Mouse (Mus musculus) large intestine, adult 2 months (tissue): ENCODE data around the gene Gal3st2b. TPM values are rescaled to one million over a fixed set of nuclear protein-coding genes. Genes with fewer than 3 reads are reported as not detected.
"Not testable (repeated sequence)": the region's sequence is repeated elsewhere in the genome, so short reads cannot be mapped to it uniquely, and the experiment has no call there.

ENCODE experiments used
- DNase-seq: peaks from one replicate; pipeline ENCODE4 v3.0.0-alpha.2; 2012; ENCODE audit warnings: low read depth, low spot score
- WGBS: fragments of 180-500 bp; shearing (Covaris S2); methylation state at CpG from one replicate; pipeline ENCODE4 v1.1.7; 2018; 5-methylcytosine and 5-hydroxymethylcytosine counted together
- polyA plus RNA-seq: library from polyadenylated mRNA; depleted of rRNA; stranded (reverse); fragments of >200 nt; gene quantifications from 2 replicates; pipeline ENCODE4 v1.2.3, GENCODE M21; 2012; rRNA removed

The Gal3st2b gene
- 28.3 and 73.6 TPM in 2 replicates for polyA plus RNA-seq

DNA sequence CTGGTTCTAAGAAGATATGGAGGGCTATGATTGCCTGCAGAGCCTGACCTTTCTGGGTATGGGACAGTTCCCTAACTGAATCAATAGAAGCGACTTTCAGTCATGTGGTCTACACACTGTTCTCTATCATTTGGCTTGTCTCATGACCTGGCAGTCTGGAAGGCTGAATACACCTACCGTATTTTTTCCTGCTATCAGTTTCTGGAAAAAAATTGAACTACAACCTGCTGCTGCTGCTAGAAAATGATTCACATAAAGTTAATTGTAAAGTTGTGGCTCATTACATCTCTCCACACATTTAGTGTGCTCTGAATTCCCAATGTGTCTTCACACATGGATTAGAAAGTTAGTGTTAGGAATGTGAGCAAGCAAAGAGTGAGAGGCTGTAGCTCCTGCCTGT lies at the start of gene Gal3st2b:
Gal3st2b (plus strand) TSS at position 301 of the 400 bp plus-strand sequence.
- DNase-seq, result not testable (repeated sequence)
- WGBS, result 74% methylated on average over 2 of the region's 2 CpGs

DNA sequence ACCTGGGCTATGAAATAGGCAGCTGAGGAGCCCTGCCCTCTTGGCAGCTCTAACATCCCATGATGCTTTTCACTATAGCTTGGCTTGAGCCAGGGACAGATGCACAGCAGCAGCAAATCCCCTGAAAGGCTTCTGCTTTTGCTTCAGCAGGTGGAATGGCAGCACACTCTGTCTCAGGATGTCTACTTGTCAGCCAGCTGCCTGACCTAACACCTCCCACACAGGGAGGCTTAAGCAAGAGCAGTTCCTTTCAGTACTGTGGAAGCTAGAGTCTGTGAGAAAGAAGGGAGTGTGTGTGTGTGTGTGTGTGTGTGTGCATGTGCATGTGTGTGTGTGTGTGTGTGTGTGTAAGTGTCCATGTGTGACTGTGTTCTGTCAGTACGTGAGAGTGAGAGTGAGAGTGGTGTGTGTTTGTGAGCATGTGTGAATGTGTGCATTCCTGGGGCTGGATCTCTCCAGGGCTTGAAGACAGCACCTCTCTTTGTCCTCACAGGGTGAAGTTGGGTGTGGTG lies 46.5 kb upstream of the Gal3st2b start:
- not testable (repeated sequence) for DNase-seq
- WGBS, result 56% methylated on average over 1 of the region's 1 CpGs

DNA sequence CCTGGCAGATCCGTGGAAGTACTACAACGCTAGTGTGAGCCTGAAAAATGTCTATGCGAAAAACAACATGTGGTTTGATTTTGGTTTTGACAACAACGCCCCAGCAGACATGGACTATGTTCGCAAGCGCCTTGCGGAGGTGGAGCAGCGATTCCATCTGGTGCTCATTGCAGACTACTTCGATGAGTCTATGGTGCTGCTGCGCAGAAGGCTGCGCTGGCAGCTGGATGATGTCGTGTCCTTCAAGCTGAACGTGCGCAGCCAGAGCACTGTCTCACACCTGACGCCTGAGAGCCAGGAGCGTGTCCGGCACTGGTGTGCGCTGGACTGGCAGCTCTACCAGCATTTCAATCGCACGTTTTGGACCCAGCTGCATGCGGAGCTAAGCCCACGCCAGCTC lies 43.7 kb upstream of the Gal3st2b start:
- 93% methylated on average over 16 of the region's 22 CpGs for WGBS
- DNase-seq, result not testable (repeated sequence)

DNA sequence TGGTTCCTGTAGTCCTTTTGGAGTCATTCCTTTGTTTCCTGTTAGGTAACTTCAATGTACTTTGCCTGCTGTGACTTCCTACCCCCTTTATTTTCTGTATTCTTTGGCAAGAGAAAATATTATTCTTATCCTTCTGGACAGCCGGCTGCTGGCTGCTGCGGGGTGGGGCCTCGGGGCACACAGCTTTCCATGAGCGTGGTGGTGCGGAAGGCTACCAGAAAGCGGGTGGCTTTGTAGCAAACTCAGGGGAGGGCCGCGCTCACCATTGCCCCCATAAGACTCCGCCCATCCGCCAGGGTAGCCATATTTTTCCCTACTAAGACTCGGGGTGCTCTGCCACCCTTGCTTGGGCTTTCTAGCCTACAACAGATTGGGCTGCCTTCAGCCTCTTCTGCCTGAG lies 36.3 kb upstream of the Gal3st2b start:
- no CpG with 5 or more reads among the region's 11 CpGs for WGBS
- not testable (repeated sequence) for DNase-seq

DNA sequence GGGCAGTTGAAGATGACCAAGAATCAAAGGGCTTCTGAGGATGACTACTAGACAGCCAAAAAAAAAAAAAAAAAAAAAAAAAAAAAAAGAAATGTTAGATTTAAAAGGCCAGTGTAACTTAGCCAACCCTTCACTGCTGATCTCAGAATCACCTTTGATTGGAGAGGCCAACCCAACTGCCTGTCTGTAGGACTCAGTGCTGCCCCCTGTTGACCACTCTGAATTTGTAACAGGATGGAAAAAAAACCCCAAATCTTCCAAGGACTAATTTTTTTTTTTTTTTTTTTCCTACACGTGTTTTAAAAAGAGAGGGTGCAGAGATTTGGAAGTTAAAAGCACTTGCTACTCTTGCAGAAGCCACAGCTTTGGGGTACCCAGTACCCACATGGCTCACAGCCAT lies 27.2 kb upstream of the Gal3st2b start:
- 43% methylated on average over 1 of the region's 1 CpGs for WGBS
- not testable (repeated sequence) for DNase-seq

DNA sequence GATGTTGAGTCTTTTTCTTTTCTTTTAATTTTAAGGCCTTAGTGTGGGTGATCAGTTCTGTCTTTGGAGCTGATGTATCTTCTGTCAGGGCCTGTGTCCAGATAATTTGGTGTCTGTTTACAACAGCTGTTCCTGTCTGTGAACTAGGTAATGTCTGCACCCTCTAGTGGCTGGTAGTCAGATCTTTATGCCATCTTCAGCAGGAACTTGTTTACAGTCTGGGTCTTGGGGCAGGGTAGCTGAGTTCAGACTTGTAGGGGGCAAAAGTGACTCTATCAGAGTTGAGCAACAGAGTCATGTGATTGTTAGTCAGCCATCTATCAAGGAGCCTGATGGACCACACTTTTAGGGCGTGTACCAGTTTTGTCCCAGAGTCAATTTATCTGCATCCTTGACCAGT lies 20.7 kb upstream of the Gal3st2b start:
- not testable (repeated sequence) for DNase-seq
- WGBS, result no CpG with 5 or more reads among the region's 1 CpGs

DNA sequence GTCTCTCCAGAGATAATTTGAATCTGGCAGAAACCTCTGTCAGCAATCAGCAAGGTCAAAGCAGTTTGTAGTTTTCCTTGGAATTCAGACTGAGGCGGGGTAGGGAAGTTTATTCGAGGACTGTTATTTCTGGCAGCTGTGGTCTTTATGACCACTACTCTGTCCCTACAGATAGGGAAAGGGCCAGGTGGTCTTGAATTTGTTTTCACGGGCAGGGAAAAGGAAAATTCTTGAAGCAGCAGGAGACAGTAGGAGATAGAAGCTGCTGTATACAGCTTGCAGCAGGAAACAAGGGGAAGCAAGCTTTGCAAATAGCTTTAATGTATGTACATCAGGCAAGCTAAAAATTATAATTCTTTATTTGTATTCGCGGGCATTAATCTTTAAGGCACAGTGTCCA lies 16.8 kb upstream of the Gal3st2b start:
- WGBS, result 38% methylated on average over 5 of the region's 5 CpGs

DNA sequence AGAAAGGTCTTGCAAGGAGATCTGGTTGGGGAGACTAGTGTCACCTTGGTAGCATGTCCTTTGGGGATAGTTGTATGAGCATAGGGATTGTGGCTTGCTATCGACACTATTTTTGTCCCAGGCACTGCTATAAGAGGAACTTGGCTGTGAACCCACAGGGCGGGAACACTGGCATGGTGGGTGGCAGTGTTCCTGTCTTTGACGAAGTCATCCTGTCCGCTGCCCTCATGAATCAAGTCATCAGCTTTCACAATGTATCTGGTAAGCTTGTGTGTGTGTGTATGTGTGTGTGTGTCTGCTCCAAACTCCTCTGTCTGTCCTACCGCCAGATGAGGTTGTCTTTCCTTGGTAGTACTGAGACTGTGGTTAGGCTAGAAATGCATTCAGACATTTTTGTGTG lies 11.4 kb upstream of the Gal3st2b start:
- not testable (repeated sequence) for DNase-seq
- WGBS, result 47% methylated on average over 3 of the region's 5 CpGs

More for the DNA sequence above, 16.8 kb upstream of the Gal3st2b start:
- DNase-seq, result not testable (repeated sequence)

DNA sequence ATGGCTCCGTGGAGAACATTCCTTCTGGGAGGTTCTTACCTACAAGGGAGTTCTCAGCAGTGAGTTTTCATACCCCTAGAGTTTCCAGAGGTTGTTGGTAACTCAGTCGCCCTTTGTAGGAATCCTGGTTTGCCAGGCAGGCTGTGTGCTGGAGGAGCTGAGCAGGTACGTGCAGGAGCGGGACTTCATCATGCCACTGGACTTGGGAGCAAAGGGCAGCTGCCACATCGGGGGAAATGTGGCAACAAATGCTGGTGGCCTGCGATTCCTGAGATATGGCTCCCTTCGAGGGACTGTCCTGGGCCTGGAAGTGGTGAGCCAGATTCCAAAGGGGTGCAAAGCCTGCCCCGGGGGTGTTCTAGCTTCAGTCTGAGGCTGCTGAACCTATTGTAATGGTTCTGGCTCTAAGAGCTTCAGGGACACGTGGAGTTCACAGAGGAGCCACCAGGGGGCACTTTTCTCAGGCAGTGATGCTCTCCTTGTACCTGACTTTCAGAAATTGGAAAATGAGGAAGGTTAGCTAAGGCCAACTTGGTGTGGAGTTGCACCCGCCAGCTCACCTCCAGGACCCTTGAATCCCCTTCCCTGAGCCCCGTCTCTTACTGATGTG lies 9.0 kb upstream of the Gal3st2b start:
- DNase-seq, result not testable (repeated sequence)
- WGBS, result no CpG with 5 or more reads among the region's 11 CpGs

DNA sequence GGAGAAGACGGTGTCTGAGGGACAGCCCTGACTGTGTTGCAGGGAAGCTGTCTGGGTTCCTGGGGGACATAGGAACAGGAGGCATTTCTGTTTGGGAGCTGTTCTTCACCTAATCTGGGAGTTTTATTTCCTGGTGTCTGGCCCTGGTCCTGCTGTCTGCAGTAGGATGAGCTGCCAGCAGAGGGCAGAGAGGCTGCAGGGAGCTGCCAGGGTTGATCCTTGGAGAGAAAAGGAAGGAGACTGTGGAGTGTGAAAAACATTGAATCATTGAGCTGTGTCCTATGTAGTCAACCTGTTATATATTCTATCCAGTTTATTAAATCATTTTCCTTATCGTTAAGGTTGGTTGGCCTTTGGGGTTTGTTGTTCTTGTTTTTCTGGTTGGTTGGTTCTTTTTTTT lies 6.2 kb upstream of the Gal3st2b start:
- no CpG with 5 or more reads among the region's 2 CpGs for WGBS
- not testable (repeated sequence) for DNase-seq

DNA sequence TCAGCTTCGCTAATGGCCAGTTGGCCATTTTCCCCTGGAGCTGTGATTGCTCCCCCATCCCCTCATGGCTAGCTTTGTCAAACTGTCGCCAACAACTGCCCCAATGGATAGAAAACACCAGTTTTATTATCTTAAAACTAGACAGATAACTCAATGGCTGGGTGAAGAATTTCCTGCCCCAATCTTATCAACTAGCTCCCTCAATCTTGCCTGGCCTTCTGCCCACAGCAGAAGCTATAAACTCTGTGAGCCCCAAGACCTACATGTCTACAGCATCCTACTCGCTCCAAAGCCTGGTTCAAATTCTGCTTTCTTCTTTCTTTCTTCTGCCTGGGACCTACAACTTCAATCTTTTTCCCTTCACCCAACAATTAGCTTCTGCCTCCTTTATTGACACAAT lies 951 bp upstream of the Gal3st2b start:
- 70% methylated on average over 3 of the region's 3 CpGs for WGBS

DNA sequence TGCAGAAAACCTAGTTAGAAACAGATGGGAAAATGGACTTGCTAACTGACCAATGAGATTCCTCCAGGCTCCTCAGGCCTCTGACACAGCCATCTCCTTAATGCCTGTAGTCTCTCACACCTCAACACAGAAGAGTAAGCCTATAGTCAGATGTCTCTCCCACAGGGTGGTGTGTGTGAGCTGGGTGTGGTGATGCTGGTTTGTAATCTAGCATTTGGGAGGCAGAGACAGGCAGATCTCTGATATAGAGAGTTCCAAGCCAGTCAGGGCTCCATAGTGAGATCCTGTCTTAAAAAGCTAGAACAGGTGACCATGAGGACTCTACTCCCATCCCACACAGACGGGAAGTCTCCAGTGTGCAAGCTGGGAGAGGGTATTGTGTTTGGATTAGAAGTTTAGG lies 664 bp downstream of the Gal3st2b start:
- WGBS, result 80% methylated on average over 1 of the region's 1 CpGs
- DNase-seq, result not testable (repeated sequence)

More for the DNA sequence above, 951 bp upstream of the Gal3st2b start:
- DNase-seq, result not testable (repeated sequence)

DNA sequence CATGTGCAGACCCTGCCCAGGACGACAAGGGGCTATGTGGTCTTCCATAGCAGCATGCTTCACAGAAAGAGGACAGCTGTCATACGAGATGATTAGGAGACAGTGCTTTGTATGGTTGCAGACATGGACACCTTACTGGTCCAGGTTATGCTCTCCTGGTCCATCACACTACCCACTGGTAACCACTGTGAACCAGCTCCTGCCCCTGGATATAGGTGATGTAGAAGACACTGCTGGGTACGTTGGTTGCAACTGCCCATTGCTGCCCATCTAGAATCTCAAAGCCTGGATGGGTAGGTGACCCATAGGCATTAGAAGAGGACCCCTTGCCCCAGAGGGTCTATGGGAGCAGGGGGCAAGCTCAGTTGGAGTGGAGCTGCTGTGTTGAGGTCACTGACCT lies 1.2 kb downstream of the Gal3st2b start:
- 74% methylated on average over 3 of the region's 3 CpGs for WGBS
- not testable (repeated sequence) for DNase-seq

DNA sequence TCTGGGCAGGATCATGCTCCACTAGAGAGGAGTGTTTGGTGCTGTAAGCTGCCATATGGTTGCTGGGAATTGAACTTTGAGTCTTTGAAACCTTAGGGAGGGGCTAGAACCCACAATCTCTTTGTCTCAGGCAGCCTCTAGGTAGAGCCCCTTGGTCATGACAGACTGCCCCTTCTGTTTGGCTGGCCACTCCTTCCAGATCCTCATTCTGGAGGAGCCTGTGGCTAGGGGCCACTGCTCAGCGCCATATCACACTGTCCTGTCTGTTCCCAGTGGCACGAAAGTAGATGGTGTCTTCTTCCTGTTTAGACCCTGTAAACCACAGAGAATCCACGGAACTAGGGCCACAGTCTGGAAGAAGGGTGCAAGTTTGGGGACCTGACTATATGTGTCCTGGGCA lies 4.5 kb downstream of the Gal3st2b start:
- not testable (repeated sequence) for DNase-seq
- 73% methylated on average over 3 of the region's 3 CpGs for WGBS

DNA sequence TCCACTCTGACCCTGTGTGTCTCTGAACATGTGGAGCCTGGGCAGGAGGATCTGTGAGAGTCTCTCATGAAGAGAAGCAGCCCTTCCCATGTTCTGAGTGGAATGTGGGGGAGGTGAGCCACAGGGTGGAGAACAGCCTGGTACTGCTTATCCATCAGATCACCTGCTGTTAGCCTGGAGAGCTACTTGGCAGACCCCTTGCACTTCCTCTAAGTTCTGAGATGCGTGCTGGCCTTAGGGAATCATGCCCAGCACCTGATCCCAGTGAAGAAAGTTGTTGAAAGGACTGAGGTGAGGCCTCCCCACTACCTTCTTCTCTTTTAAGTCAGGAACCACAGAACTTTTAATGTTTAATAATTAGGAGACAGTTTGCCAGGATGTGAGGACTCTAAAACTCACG lies 5.0 kb downstream of the Gal3st2b start:
- not testable (repeated sequence) for DNase-seq
- 42% methylated on average over 2 of the region's 2 CpGs for WGBS

DNA sequence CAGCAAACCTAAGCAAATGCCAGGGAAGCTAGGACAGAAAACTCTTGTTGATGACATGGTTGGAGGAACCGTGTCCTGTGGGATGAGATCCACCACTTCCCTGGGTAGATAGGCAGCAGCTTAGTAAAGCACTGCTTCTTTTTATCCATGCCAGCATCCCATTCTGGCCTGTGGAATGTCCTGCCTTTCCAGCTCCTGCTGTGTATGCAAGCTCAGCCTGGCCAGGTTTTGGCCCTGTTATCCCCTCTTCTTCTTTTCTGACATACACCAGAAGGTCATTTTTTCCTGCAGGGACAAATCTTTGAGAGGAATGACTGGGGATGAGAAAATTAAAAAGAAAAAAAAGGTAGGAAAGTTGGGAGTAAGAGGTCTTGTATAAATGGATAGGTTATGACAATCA lies 17.3 kb downstream of the Gal3st2b start:
- not testable (repeated sequence) for DNase-seq
- 95% methylated on average over 1 of the region's 1 CpGs for WGBS

DNA sequence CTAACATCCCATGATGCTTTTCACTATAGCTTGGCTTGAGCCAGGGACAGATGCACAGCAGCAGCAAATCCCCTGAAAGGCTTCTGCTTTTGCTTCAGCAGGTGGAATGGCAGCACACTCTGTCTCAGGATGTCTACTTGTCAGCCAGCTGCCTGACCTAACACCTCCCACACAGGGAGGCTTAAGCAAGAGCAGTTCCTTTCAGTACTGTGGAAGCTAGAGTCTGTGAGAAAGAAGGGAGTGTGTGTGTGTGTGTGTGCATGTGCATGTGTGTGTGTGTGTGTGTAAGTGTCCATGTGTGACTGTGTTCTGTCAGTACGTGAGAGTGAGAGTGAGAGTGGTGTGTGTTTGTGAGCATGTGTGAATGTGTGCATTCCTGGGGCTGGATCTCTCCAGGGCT lies 19.7 kb downstream of the Gal3st2b start:
- not testable (repeated sequence) for DNase-seq
- WGBS, result 22% methylated on average over 1 of the region's 1 CpGs

DNA sequence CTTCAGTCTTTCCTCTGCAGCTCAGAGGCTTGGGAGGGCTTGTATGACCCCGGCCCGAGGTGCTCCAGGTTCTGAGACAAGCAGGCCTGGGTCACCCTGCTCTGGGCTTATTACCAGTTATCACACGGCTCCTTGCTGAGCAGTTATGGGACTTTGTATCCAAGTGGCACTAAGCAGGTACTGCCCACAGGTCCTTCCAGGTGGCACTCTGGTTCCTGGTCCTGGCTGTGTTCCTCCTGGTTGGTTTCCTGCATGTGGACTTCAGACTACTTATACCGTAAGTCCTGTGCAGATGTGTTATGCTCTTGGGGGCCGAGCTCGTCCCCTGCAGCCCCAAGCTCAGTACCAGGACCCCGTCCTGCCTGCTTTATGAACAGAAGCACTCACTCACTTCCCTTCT lies 20.3 kb downstream of the Gal3st2b start:
- 68% methylated on average over 7 of the region's 7 CpGs for WGBS
- not testable (repeated sequence) for DNase-seq

DNA sequence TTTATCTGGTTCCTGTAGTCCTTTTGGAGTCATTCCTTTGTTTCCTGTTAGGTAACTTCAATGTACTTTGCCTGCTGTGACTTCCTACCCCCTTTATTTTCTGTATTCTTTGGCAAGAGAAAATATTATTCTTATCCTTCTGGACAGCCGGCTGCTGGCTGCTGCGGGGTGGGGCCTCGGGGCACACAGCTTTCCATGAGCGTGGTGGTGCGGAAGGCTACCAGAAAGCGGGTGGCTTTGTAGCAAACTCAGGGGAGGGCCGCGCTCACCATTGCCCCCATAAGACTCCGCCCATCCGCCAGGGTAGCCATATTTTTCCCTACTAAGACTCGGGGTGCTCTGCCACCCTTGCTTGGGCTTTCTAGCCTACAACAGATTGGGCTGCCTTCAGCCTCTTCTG lies 31.0 kb downstream of the Gal3st2b start:
- DNase-seq, result not testable (repeated sequence)
- no CpG with 5 or more reads among the region's 11 CpGs for WGBS

DNA sequence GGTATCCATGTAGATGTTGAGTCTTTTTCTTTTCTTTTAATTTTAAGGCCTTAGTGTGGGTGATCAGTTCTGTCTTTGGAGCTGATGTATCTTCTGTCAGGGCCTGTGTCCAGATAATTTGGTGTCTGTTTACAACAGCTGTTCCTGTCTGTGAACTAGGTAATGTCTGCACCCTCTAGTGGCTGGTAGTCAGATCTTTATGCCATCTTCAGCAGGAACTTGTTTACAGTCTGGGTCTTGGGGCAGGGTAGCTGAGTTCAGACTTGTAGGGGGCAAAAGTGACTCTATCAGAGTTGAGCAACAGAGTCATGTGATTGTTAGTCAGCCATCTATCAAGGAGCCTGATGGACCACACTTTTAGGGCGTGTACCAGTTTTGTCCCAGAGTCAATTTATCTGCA lies 48.4 kb downstream of the Gal3st2b start:
- no CpG with 5 or more reads among the region's 1 CpGs for WGBS

DNA sequence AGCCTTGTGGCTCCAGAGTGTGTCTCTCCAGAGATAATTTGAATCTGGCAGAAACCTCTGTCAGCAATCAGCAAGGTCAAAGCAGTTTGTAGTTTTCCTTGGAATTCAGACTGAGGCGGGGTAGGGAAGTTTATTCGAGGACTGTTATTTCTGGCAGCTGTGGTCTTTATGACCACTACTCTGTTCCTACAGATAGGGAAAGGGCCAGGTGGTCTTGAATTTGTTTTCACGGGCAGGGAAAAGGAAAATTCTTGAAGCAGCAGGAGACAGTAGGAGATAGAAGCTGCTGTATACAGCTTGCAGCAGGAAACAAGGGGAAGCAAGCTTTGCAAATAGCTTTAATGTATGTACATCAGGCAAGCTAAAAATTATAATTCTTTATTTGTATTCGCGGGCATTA lies 52.3 kb downstream of the Gal3st2b start:
- WGBS, result 39% methylated on average over 5 of the region's 5 CpGs
- DNase-seq, result not testable (repeated sequence)

More for the DNA sequence above, 48.4 kb downstream of the Gal3st2b start:
- not testable (repeated sequence) for DNase-seq
